Mouse (Mus musculus) v-Abl transformed pro-B cells (cell line): ENCODE results near the gene Fam162a.
"Not testable (repeated sequence)": the region's sequence is repeated elsewhere in the genome, so short reads cannot be mapped to it uniquely, and the experiment has no call there.

Source experiments
- in situ Hi-C, 2 experiments: fragments of 400-800 bp; cut with MboI; formaldehyde crosslinking; loops; one replicate each; pipeline ENCODE4 v1.15.1; 2025; ENCODE audit not compliant: unreplicated experiment in 2 of 2

Fam162a gene

DNA sequence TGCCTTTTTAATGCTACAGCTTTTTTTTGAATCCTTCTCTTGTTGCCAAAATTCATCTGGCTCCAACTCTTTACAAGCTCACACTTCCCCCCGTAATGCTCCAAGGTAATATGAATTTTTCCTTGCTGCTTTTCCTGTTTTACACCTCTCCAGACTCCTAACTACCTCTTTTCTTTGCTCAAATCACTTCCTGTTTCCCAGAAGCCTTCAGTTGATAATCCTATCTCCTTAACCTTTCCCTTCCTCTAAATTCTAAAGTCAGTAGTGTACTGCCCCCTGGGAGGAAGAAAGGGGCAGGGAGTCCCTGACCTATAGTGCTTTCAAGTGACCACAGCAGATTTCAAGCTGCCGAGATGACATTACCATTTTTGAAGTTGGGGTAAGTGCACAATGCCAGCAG, 3.7 kb downstream of the Fam162a start:
- in situ Hi-C loops, result loop anchor here in 1 of 2 experiments (10.0 kb wide), 1 partner anchor 193 kb away; the partner anchor contains the start of gene Parp14

DNA sequence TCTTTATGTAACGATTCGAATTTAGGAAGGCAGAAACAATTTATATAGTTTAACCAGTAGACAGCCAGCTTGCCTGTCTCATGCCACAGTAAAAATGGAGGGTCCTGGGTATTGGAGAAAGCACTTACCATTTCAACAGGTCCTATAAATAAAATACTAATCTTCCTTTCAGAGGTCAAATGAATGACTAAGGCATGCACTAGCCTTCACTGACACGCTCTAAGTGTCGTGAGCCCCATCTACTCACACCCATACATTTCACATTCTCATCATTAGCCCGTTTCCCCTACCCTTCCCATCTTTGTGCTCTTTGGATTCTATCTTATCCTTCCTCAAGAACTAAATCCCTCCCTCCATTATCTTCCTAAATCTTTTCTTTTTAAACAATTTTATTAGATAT, 6.5 kb downstream of the Fam162a start:
- in situ Hi-C loops, result loop anchor here in 1 of 2 experiments (10.0 kb wide), 1 partner anchor 190 kb away; the partner anchor contains the start of gene Parp14

DNA sequence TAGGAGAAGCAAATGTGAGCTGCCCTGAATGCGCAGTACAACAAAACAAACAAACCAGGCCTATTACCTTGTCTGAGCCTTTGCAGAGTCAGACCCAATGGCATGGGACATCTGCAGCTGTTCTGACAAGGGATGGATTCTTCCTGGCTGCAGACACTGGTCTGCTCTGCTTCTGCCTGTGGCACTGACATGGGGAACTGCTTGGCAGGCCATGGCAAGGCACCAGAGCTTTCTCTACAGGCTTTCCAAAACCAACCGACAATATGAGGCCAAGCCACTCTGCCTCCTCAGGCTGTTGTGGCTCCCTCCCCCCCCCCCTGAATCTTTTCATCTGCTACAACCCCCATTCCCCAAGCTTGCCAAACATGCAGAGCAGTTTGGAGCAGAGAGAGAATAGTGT, 8.1 kb downstream of the Fam162a start:
- in situ Hi-C loops, result loop anchor here in 1 of 2 experiments (10.0 kb wide), 1 partner anchor 189 kb away; the partner anchor contains the start of gene Parp14

DNA sequence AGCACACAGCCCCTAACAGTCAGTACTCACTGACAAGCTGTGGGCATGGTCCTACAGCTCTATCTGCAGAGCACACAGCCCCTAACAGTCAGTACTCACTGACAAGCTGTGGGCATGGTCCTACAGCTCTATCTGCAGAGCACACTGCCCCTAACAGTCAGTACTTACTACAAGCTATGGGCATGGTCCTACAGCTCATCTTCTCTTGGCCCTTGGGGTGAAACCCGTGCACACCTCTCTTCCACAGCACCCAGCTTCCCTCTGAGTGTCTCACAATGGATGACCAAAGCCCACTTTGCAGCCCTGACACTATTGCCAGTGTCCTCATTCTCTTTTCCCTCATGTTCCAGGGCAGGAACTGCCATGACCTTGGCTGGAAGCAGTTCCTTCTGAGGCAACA, 8.9 kb downstream of the Fam162a start:
- in situ Hi-C loops, result loop anchor here in 1 of 2 experiments (10.0 kb wide), 1 partner anchor 188 kb away; the partner anchor contains the start of gene Parp14

DNA sequence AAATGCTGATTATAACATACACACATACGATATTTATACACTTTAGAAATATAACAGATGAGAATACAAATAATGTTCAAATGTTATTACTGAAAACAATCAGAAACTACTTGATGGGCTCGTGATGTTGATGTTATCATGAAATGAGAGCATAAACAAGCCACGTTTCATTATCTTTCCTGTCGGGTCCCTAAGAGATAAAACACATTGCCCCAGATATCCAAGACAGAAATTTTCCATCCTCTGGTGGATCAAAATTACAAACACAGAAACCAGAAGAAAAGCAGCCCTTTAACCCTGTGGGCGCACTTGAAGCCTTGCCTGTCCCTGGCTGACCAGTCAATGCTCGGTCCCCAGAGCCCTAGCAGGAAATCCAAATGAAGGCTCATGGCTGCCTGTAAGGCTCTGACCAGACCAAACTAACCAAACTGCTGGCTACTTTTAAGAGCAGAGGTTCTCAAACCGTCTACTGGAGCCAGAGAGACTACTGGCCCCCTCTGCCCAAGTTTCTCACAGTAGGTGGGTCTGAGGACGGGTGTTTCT, 13.4 kb downstream of the Fam162a start:
- in situ Hi-C loops, result no loop called here

DNA sequence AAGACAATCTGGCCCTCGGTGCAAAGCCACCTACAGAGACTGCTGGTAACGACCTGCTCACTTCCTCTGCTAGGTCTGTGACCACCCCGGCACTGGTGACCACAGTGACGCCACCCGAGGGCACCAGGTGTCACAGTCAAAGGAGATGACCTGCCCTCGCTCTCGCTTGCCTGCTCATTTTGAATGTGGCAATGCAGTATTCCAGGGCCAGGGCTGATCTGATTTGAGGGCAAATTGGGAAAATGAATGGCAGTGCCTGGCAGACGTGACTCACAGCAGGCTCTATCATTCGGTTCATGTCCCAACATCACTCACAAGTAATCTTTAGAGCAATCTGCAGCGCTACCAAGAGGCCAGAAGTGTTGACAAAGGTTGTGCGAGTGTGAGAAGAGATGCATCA, 15.0 kb downstream of the Fam162a start:
- in situ Hi-C loops, result no loop called here

DNA sequence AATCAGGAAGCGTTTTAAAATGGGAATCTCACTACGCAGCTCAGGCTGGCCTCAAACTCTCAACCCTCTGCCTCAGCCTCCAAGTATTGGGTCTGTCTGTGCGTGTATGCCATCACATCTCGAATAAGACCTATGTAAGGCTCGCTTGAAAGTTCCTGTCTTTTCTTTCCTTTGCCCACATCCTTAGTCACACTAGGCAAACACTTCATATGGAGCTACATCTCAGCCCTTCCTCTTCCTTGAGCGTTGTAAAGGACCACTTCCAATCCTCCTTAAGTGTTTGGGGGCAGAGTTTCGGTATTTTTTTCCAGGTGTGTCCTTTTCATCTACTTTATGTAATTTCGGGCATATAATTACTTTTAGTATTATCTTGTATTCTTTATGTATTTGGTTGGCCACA, 16.5 kb downstream of the Fam162a start:
- in situ Hi-C loops, result no loop called here

DNA sequence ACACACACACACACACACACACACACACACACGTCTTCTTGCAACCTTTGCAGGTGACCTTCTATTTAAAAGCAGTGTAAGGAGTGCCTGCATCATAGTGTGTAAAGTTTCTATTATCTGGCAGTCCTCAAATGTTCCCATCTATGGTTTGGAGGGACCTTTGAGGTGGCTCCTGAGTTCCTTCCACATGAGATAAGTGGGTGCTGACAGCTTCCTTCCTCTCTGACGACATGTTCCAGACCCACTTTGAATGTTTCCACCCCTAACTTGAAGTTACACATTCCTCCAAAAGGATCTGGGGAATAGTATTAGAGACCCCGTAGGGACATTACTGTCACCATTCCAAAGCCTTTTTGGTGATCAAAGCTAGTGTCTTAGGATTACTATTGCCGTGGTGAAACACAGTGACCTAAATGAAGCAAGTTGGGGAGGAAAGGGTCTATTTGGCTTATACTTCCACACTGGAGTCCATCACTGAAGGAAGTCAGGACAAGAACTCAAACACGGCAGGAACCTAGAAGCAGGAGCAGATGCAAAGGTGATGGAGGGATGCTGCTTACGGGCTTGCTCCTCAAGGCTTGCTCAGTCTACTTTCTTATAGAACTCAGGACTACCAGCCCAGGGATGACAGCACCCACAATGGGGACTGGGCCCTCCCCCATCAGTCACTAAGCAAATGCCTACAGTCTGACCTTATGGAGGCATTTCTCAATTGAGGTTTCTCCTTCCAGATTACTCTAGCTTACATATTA, 17.7 kb downstream of the Fam162a start:
- in situ Hi-C loops, result no loop called here

DNA sequence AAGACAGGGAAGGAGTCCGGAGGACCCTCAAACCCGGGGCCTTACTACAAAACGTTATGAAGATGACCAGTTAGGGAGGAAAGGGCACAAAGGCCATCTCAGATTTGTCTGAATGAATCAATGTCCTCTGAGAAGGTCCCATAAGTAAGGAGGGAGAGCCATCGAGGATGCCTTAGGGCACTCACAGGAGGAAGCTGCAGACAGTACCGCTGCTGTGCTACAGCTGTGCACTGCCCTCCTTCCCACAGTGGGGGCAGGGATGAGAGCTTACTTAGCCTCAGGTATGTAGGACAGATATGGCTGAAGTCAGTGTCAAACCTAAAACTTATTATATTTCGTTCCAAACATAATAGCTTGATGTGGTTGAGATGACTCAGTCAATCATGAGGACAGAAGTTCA, 19.9 kb downstream of the Fam162a start:
- in situ Hi-C loops, result no loop called here

DNA sequence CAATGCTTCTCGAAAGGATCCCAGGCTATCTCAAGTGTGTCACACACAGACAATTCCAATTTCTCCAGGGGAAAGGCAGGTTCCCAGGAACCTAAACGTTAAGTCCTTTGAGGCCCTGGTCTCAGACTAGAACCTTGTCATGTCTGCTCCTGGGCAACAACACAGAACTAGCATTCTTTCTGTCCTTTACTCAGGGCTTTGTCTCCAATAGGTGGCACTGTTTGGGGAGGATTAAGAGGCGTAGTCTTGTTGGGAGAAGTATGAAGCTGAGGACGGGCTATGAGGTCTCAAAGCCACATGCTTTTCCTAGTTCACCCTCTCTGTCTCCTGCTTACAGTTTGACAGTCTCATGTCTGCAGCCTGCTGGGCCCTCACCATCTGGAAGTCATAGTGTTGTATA, 23.9 kb downstream of the Fam162a start:
- in situ Hi-C loops, result no loop called here

DNA sequence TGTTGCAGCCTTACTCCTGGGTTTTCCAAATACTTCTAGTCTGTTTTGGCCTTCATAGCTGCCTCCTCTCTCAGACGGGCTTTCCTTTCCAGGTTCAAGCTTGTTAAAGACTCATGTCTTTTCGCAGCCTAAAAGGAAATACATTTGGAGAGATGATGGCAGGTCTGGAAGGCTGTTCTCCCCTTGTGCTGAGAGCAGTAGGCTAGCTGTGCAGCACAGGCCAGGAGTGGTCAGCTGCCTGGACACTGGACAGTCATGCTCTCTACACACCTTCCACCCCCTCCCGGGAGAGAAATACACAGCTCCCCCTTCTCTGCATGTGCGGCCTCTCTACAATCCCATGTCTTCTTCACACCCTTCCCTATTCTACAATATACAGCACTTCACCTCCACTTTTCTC, 27.4 kb downstream of the Fam162a start:
- in situ Hi-C loops, result no loop called here

DNA sequence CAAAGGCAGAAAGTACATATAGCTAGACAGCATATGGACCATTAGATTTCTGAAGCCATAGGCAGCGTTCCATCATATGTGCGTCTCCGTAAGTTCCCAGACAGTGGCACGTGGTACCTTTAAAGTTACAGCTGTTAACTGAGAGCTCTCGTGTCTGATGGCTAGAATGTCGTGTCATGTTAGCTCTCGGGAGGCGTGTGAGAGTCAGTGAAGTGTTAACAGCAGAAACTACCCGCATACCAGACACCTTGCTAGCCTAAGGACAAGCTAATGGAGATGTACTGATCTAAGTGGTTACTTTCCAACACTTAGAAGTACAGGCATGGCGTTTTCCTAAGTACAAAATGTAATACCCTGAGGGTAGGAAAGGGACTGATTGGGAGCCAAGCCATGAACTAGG, 28.3 kb downstream of the Fam162a start:
- in situ Hi-C loops, result no loop called here

DNA sequence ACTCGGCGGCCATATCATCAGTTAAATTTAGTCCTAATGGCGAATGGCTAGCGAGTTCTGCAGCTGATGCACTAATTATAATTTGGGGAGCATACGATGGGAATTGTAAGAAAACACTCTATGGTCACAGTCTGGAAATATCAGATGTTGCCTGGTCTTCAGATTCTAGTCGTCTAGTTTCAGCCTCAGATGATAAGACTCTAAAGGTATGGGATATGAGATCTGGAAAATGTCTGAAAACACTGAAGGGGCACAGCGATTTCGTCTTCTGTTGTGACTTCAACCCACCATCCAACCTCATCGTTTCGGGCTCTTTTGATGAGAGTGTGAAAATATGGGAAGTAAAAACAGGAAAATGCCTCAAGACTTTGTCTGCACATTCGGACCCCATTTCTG, 29.8 kb downstream of the Fam162a start:
- in situ Hi-C loops, result no loop called here

DNA sequence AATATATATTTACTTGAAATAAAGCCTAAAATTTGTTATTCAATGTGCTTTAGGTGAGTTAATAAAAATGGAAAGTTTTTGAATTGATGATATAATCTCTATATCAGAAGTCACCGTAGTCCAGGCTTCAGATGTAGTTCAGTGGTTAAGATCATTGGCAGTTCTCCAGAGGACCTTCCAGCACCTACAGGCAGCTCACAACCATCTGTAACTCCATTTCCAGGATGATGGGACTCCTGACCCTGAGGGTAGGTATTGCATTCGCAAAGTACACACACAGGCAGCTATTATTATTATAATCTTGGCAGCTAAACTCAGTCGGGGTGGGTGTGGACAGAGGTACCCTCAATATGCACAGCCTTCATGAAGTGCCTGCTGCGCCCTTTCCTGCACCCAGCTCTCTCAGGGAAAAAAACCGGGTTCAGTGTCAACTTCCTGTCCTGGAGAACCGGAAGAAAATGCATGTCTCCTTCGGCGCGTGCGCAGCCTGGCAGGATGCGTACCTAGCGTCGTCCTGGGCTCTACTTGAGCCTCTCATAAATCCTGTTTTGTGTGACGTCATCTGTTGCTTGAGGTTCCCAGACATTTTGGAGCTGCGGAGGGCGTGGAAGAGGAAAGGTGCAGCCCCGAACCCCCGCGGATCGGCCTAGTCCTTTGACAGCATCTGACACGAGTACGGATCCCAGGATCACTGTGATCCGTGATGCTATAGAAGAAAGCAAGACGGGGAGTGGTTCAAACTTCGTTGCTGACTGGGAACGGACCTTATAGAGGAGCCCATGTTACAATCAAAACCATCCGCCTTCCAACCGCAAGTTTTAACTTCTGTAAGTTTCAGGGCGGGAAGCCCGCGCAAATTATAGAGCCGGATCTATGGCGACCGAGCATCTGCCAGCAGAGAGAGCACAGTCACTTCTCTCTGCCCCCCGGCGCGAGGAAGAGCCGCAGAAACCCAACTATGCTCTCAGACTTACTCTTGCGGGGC, 30.5 kb downstream of the Fam162a start, which contains the start of gene Wdr5b:
Wdr5b (plus strand) TSS at position 551 of the 985 bp plus-strand sequence.
- in situ Hi-C loops, result no loop called here

DNA sequence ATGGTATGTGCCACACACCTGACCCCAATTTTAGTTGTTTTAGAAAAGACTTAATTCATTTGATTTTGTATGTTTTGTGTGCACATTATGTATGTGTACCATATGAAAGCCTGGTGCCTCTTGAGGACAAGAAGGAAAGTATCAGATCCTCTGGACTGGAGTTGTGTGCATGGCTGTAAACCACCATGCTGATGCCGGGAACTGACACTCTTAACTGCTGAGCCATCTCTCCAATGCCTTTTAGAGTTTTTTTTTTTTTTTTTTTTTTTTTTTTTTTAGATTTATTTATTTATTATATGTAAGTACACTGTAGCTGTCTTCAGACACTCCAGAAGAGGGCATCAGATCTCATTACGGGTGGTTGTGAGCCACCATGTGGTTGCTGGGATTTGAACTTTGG, 43.3 kb downstream of the Fam162a start:
- in situ Hi-C loops, result not testable (repeated sequence)

DNA sequence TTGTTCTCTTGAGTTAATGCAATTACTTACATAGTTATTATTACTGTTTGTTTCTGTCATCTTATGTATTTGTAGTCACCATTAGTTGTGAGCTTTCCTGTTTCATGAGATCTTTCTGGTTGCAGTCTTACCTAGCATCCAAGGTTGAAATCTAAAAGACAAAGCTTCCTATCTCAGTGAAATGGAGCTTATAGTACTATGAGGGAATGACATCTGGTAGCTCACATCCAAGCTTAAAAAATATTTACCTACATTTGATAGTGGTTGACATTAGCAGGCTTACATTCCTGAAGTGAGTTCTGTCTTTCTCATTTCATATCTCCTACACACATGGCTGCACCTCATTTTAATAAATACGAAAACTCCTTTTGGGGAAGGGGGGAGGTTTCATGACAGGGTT, 55.1 kb downstream of the Fam162a start:
- in situ Hi-C loops, result no loop called here

DNA sequence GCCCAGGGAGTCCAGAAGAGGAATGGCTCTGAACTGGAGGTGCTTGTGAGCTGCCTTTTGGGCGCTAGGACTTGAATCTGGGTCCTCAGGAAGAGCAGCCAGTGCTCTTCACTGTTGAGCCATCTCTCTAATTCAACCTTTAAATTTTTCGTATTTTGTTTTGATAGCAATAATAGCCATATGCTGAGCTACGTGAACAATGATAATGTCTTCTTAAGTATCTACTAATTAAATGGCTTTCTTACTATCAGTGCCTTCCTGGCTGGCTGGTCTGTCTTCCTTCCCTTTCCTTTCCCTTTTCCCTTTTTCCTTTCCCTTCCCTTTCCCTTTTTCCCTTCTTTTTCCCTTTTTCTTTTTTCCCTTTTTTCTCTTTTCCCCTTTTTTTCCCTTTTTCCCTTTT, 63.0 kb downstream of the Fam162a start:
- in situ Hi-C loops, result no loop called here

DNA sequence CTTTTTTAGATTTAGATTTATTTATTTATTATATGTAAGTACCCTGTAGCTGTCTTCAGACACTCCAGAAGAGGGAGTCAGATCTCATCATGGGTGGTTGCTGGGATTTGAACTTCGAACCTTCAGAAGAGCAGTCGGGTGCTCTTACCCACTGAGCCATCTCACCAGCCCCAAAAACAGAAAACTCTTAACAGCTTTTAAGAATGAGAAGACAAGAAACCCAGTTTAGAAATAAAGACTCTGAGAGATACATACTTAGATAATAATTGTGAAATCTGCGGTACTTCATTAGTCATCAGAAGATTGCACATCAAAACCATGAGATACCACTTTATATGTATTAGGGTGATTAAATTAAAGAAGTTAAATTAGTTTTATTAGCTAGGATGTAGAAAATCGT, 72.5 kb downstream of the Fam162a start:
- in situ Hi-C loops, result not testable (repeated sequence)
